Mouse (Mus musculus): Measurements from ENCODE around the gene Mybphl. TPM values are rescaled to one million over a fixed set of nuclear protein-coding genes. Genes with fewer than 3 reads are reported as not detected.

Mybphl gene
- polyA plus RNA-seq, 1 experiment from 2014 or later = 40.7 TPM

- 44% methylated on average over 15 of the region's 15 CpGs for WGBS
- no peak overlapping the region for H3K4me3 ChIP-seq
- H3K27ac ChIP-seq (replicated peaks) = no peak overlapping the region
- peaks cover 22% of the 10 kb centered on the region for H3K27me3 ChIP-seq (replicated peaks)
- H3K9ac ChIP-seq = peak overlapping the region; percentile 50; the same call in 1 of the 2 replicates
- ATAC-seq (ENCODE audit: extremely low read depth, insufficient number of reproducible peaks, low FRiP score, low TSS enrichment) = no peak
- H3K9me3 ChIP-seq = no peaks in the 10 kb centered on the region
- peak overlapping the region; percentile 40 for H3K4me2 ChIP-seq
- peaks cover 22% of the 10 kb centered on the region for H3K4me1 ChIP-seq
- peaks cover under 1% of the 10 kb centered on the region; the same call in 1 of the 2 replicates for H3K36me3 ChIP-seq
Measured at GRCm38 (mm10) chr3:108392793-108393192, 28.1 kb downstream of the Mybphl start.

GRCm38 (mm10) chr3:108398281-108398680 lies 33.6 kb downstream of the Mybphl start:
- WGBS = 77% methylated on average over 9 of the region's 9 CpGs

GRCm38 (mm10) chr3:108400442-108400841 lies 35.7 kb downstream of the Mybphl start:
- no peak overlapping the region for H3K9ac ChIP-seq
- H3K4me1 ChIP-seq = no peaks in the 10 kb centered on the region
- ATAC-seq (ENCODE audit: extremely low read depth, insufficient number of reproducible peaks, low FRiP score, low TSS enrichment) = no peak
- no peak overlapping the region for H3K4me2 ChIP-seq
- H3K27me3 ChIP-seq (replicated peaks) = peaks cover 43% of the 10 kb centered on the region
- H3K27ac ChIP-seq (replicated peaks) = no peak overlapping the region
- no peak overlapping the region for H3K4me3 ChIP-seq
- H3K36me3 ChIP-seq = no peaks in the 10 kb centered on the region
- WGBS = 57% methylated on average over 5 of the region's 5 CpGs
- H3K9me3 ChIP-seq = no peaks in the 10 kb centered on the region

More at GRCm38 (mm10) chr3:108398281-108398680, 33.6 kb downstream of the Mybphl start:
- Histone ChIP-seq H3K4me3 (no peak overlapping the region), H3K9me3 (no peaks in the 10 kb centered on the region), H3K36me3 (no peaks in the 10 kb centered on the region), H3K27ac (replicated peaks) (no peak overlapping the region), H3K4me1 (no peaks in the 10 kb centered on the region), H3K4me2 (no peak overlapping the region), H3K27me3 (replicated peaks) (peaks cover 47% of the 10 kb centered on the region), H3K9ac (no peak overlapping the region)
- ATAC-seq (ENCODE audit: extremely low read depth, insufficient number of reproducible peaks, low FRiP score, low TSS enrichment) = no peak

- H3K9ac ChIP-seq = 0 out of 2 replicates have a peak overlapping the region, but pooled peaks have one; percentile 33
- peak overlapping the region; percentile 54 for H3K4me2 ChIP-seq
- H3K9me3 ChIP-seq = no peaks in the 10 kb centered on the region
- H3K27ac ChIP-seq (replicated peaks) = no peak overlapping the region
- H3K4me3 ChIP-seq = peak overlapping the region; percentile 3; the same call in 1 of the 2 replicates
- peak; percentile 58; the same call in 1 of the 2 replicates for ATAC-seq (ENCODE audit: extremely low read depth, insufficient number of reproducible peaks, low FRiP score, low TSS enrichment)
- 29% methylated on average over 22 of the region's 22 CpGs for WGBS
- H3K4me1 ChIP-seq = no peaks in the 10 kb centered on the region
- H3K36me3 ChIP-seq = 0 out of 2 replicates have a peak, but pooled peaks cover 3% of the 10 kb centered on the region
- H3K27me3 ChIP-seq (replicated peaks) = peaks cover 37% of the 10 kb centered on the region
Measured at GRCm38 (mm10) chr3:108401692-108402527, 37.2 kb downstream of the Mybphl start.

GRCm38 (mm10) chr3:108402528-108402920 lies 37.8 kb downstream of the Mybphl start:
- H3K36me3 ChIP-seq = 0 out of 2 replicates have a peak, but pooled peaks cover 3% of the 10 kb centered on the region
- H3K4me2 ChIP-seq = no peak overlapping the region
- H3K4me3 ChIP-seq = no peak overlapping the region
- H3K9ac ChIP-seq = no peak overlapping the region
- no peak overlapping the region for H3K27ac ChIP-seq (replicated peaks)
- H3K27me3 ChIP-seq (replicated peaks) = peaks cover 31% of the 10 kb centered on the region
- WGBS = 84% methylated on average over 15 of the region's 15 CpGs
- no peak for ATAC-seq (ENCODE audit: extremely low read depth, insufficient number of reproducible peaks, low FRiP score, low TSS enrichment)
- H3K9me3 ChIP-seq = no peaks in the 10 kb centered on the region
- H3K4me1 ChIP-seq = no peaks in the 10 kb centered on the region

- Histone ChIP-seq H3K27me3 (replicated peaks) (peaks cover 10% of the 10 kb centered on the region), H3K4me3 (no peak overlapping the region), H3K36me3 (0 out of 2 replicates have a peak, but pooled peaks cover 3% of the 10 kb centered on the region), H3K4me1 (0 out of 2 replicates have a peak, but pooled peaks cover under 1% of the 10 kb centered on the region), H3K27ac (replicated peaks) (no peak overlapping the region), H3K9ac (no peak overlapping the region), H3K9me3 (no peaks in the 10 kb centered on the region), H3K4me2 (no peak overlapping the region)
- WGBS = 49% methylated on average over 14 of the region's 14 CpGs
- no peak for ATAC-seq (ENCODE audit: extremely low read depth, insufficient number of reproducible peaks, low FRiP score, low TSS enrichment)
Measured at GRCm38 (mm10) chr3:108405536-108406305, 41.0 kb downstream of the Mybphl start.

GRCm38 (mm10) chr3:108406306-108406885 lies 41.7 kb downstream of the Mybphl start:
- Histone ChIP-seq H3K27ac (replicated peaks) (no peak overlapping the region), H3K27me3 (replicated peaks) (peaks cover 10% of the 10 kb centered on the region), H3K4me3 (no peak overlapping the region), H3K36me3 (0 out of 2 replicates have a peak, but pooled peaks cover 3% of the 10 kb centered on the region), H3K4me2 (no peak overlapping the region), H3K9me3 (no peaks in the 10 kb centered on the region), H3K4me1 (peaks cover 7% of the 10 kb centered on the region), H3K9ac (no peak overlapping the region)
- 87% methylated on average over 24 of the region's 24 CpGs for WGBS
- no peak for ATAC-seq (ENCODE audit: extremely low read depth, insufficient number of reproducible peaks, low FRiP score, low TSS enrichment)

- no peak overlapping the region for H3K9ac ChIP-seq
- H3K9me3 ChIP-seq = peaks cover 7% of the 10 kb centered on the region; the same call in 1 of the 2 replicates
- 81% methylated on average over 8 of the region's 8 CpGs for WGBS
- no peak overlapping the region for H3K4me3 ChIP-seq
- no peak overlapping the region for H3K4me2 ChIP-seq
- ATAC-seq (ENCODE audit: extremely low read depth, insufficient number of reproducible peaks, low FRiP score, low TSS enrichment) = no peak
- peaks cover 4% of the 10 kb centered on the region; the same call in 1 of the 2 replicates for H3K27me3 ChIP-seq (replicated peaks)
- H3K4me1 ChIP-seq = peaks cover 13% of the 10 kb centered on the region
- H3K27ac ChIP-seq (replicated peaks) = no peak overlapping the region
- H3K36me3 ChIP-seq = peaks cover 13% of the 10 kb centered on the region
Measured at GRCm38 (mm10) chr3:108408517-108409008, 43.9 kb downstream of the Mybphl start.

GRCm38 (mm10) chr3:108409656-108410358 lies 45.1 kb downstream of the Mybphl start:
- 58% methylated on average over 8 of the region's 8 CpGs for WGBS
- H3K9me3 ChIP-seq = peaks cover 14% of the 10 kb centered on the region
- H3K36me3 ChIP-seq = peaks cover 22% of the 10 kb centered on the region
- no peak overlapping the region for H3K27ac ChIP-seq (replicated peaks)
- no peak for ATAC-seq (ENCODE audit: extremely low read depth, insufficient number of reproducible peaks, low FRiP score, low TSS enrichment)
- H3K4me3 ChIP-seq = no peak overlapping the region
- no peak overlapping the region for H3K9ac ChIP-seq
- H3K27me3 ChIP-seq (replicated peaks) = peaks cover 11% of the 10 kb centered on the region
- H3K4me1 ChIP-seq = peaks cover 14% of the 10 kb centered on the region
- no peak overlapping the region for H3K4me2 ChIP-seq

GRCm38 (mm10) chr3:108410359-108410714 lies 45.6 kb downstream of the Mybphl start:
- peaks cover 22% of the 10 kb centered on the region for H3K36me3 ChIP-seq
- H3K27ac ChIP-seq (replicated peaks) = no peak overlapping the region
- 36% methylated on average over 5 of the region's 5 CpGs for WGBS
- no peak overlapping the region for H3K9ac ChIP-seq
- peaks cover 17% of the 10 kb centered on the region for H3K27me3 ChIP-seq (replicated peaks)
- no peak overlapping the region for H3K4me3 ChIP-seq
- H3K4me2 ChIP-seq = no peak overlapping the region
- H3K9me3 ChIP-seq = peaks cover 14% of the 10 kb centered on the region
- no peak for ATAC-seq (ENCODE audit: extremely low read depth, insufficient number of reproducible peaks, low FRiP score, low TSS enrichment)
- H3K4me1 ChIP-seq = peaks cover 19% of the 10 kb centered on the region
